Mouse (Mus musculus): ENCODE data around the gene Rab13. TPM values are rescaled to one million over a fixed set of nuclear protein-coding genes. Genes with fewer than 3 reads are reported as not detected.
"Not testable (repeated sequence)": the region's sequence is repeated elsewhere in the genome, so short reads cannot be mapped to it uniquely, and the experiment has no call there.

The Rab13 gene
- polyA plus RNA-seq, 1 experiment from 2014 or later, result 21.1 TPM

GRCm38 (mm10) chr3:90252659-90253058, 39.2 kb downstream of the Rab13 start:
- H3K4me2 ChIP-seq (ENCODE audit: low read depth, low read length); H3K9me3 ChIP-seq (replicated peaks; ENCODE audit: control insufficient read depth, low read length); H3K27me3 ChIP-seq (ENCODE audit: control insufficient read depth, insufficient read depth, low read length); H3K4me3 ChIP-seq (ENCODE audit: low read length); H3K9ac ChIP-seq (ENCODE audit: low read length); ATAC-seq (replicated peaks; ENCODE audit: extremely low read depth, insufficient read depth, low FRiP score); H3K27ac ChIP-seq (ENCODE audit: low read length): not testable (repeated sequence)
- Histone ChIP-seq H3K36me3 (ENCODE audit: control insufficient read depth, insufficient read depth) (peaks cover 15% of the 10 kb centered on the region), H3K4me1 (ENCODE audit: control insufficient read depth, insufficient read depth, low read length) (peaks cover 12% of the 10 kb centered on the region)
- 82% methylated on average over 2 of the region's 2 CpGs for WGBS

GRCm38 (mm10) chr3:90253174-90253573, 39.7 kb downstream of the Rab13 start:
- H3K4me2 ChIP-seq (ENCODE audit: low read depth, low read length); H3K9me3 ChIP-seq (replicated peaks; ENCODE audit: control insufficient read depth, low read length); H3K9ac ChIP-seq (ENCODE audit: low read length); H3K27ac ChIP-seq (ENCODE audit: low read length); ATAC-seq (replicated peaks; ENCODE audit: extremely low read depth, insufficient read depth, low FRiP score); H3K4me3 ChIP-seq (ENCODE audit: low read length); H3K27me3 ChIP-seq (ENCODE audit: control insufficient read depth, insufficient read depth, low read length): not testable (repeated sequence)
- H3K36me3 ChIP-seq (ENCODE audit: control insufficient read depth, insufficient read depth), result peaks cover 15% of the 10 kb centered on the region
- H3K4me1 ChIP-seq (ENCODE audit: control insufficient read depth, insufficient read depth, low read length), result peaks cover 12% of the 10 kb centered on the region
- 65% methylated on average over 1 of the region's 1 CpGs for WGBS

- H3K9me3 ChIP-seq (replicated peaks; ENCODE audit: control insufficient read depth, low read length), result no peaks in the 10 kb centered on the region
- H3K4me3 ChIP-seq (ENCODE audit: low read length), result peak within 1 kb of the TSS; percentile 89
- 1% methylated on average over 40 of the region's 40 CpGs for WGBS
- peaks cover 15% of the 10 kb centered on the region for H3K36me3 ChIP-seq (ENCODE audit: control insufficient read depth, insufficient read depth)
- peak; percentile 97 for ATAC-seq (replicated peaks; ENCODE audit: extremely low read depth, insufficient read depth, low FRiP score)
- H3K4me1 ChIP-seq (ENCODE audit: control insufficient read depth, insufficient read depth, low read length), result peaks cover 12% of the 10 kb centered on the region
- peak within 1 kb of the TSS; percentile 76 for H3K4me2 ChIP-seq (ENCODE audit: low read depth, low read length)
- H3K27me3 ChIP-seq (ENCODE audit: control insufficient read depth, insufficient read depth, low read length), result no peaks in the 10 kb centered on the region
- peak within 1 kb of the TSS; percentile 88 for H3K27ac ChIP-seq (ENCODE audit: low read length)
- H3K9ac ChIP-seq (ENCODE audit: low read length), result peak within 1 kb of the TSS; percentile 90
Measured at GRCm38 (mm10) chr3:90253653-90254418, 40.3 kb downstream of the Rab13 start, which contains the start of gene Crtc2. Crtc2 (plus strand) TSS chr3:90254163.

- Histone ChIP-seq H3K9me3 (replicated peaks; ENCODE audit: control insufficient read depth, low read length) (no peaks in the 10 kb centered on the region), H3K27ac (ENCODE audit: low read length) (peak overlapping the region; percentile 88), H3K36me3 (ENCODE audit: control insufficient read depth, insufficient read depth) (peaks cover 16% of the 10 kb centered on the region), H3K4me2 (ENCODE audit: low read depth, low read length) (peak overlapping the region; percentile 76), H3K27me3 (ENCODE audit: control insufficient read depth, insufficient read depth, low read length) (no peaks in the 10 kb centered on the region), H3K9ac (ENCODE audit: low read length) (peak overlapping the region; percentile 90), H3K4me1 (ENCODE audit: control insufficient read depth, insufficient read depth, low read length) (peaks cover 8% of the 10 kb centered on the region), H3K4me3 (ENCODE audit: low read length) (peak overlapping the region; percentile 89)
- peak; percentile 72 for ATAC-seq (replicated peaks; ENCODE audit: extremely low read depth, insufficient read depth, low FRiP score)
- 1% methylated on average over 41 of the region's 41 CpGs for WGBS
Measured at GRCm38 (mm10) chr3:90254419-90255193, 41.1 kb downstream of the Rab13 start.

GRCm38 (mm10) chr3:90255194-90255565, 41.7 kb downstream of the Rab13 start:
- no peaks in the 10 kb centered on the region for H3K9me3 ChIP-seq (replicated peaks; ENCODE audit: control insufficient read depth, low read length)
- peak overlapping the region; percentile 90 for H3K9ac ChIP-seq (ENCODE audit: low read length)
- peak overlapping the region; percentile 89 for H3K4me3 ChIP-seq (ENCODE audit: low read length)
- peak overlapping the region; percentile 76 for H3K4me2 ChIP-seq (ENCODE audit: low read depth, low read length)
- no peak overlapping the region for H3K27ac ChIP-seq (ENCODE audit: low read length)
- H3K27me3 ChIP-seq (ENCODE audit: control insufficient read depth, insufficient read depth, low read length), result no peaks in the 10 kb centered on the region
- 16% methylated on average over 2 of the region's 2 CpGs for WGBS
- no peak for ATAC-seq (replicated peaks; ENCODE audit: extremely low read depth, insufficient read depth, low FRiP score)
- peaks cover 8% of the 10 kb centered on the region for H3K4me1 ChIP-seq (ENCODE audit: control insufficient read depth, insufficient read depth, low read length)
- peaks cover 21% of the 10 kb centered on the region for H3K36me3 ChIP-seq (ENCODE audit: control insufficient read depth, insufficient read depth)

GRCm38 (mm10) chr3:90255784-90256353, 42.4 kb downstream of the Rab13 start:
- Histone ChIP-seq H3K9ac (ENCODE audit: low read length) (no peak overlapping the region), H3K36me3 (ENCODE audit: control insufficient read depth, insufficient read depth) (peaks cover 25% of the 10 kb centered on the region), H3K27ac (ENCODE audit: low read length) (no peak overlapping the region), H3K4me1 (ENCODE audit: control insufficient read depth, insufficient read depth, low read length) (peaks cover 8% of the 10 kb centered on the region), H3K9me3 (replicated peaks; ENCODE audit: control insufficient read depth, low read length) (no peaks in the 10 kb centered on the region), H3K4me3 (ENCODE audit: low read length) (no peak overlapping the region), H3K4me2 (ENCODE audit: low read depth, low read length) (no peak overlapping the region), H3K27me3 (ENCODE audit: control insufficient read depth, insufficient read depth, low read length) (no peaks in the 10 kb centered on the region)
- 89% methylated on average over 14 of the region's 14 CpGs for WGBS
- no peak for ATAC-seq (replicated peaks; ENCODE audit: extremely low read depth, insufficient read depth, low FRiP score)

- H3K27ac ChIP-seq (ENCODE audit: low read length), result no peak overlapping the region
- peaks cover 8% of the 10 kb centered on the region for H3K4me1 ChIP-seq (ENCODE audit: control insufficient read depth, insufficient read depth, low read length)
- WGBS, result 87% methylated on average over 19 of the region's 19 CpGs
- peaks cover 29% of the 10 kb centered on the region for H3K36me3 ChIP-seq (ENCODE audit: control insufficient read depth, insufficient read depth)
- no peak for ATAC-seq (replicated peaks; ENCODE audit: extremely low read depth, insufficient read depth, low FRiP score)
- no peak overlapping the region for H3K4me2 ChIP-seq (ENCODE audit: low read depth, low read length)
- no peak overlapping the region for H3K4me3 ChIP-seq (ENCODE audit: low read length)
- no peaks in the 10 kb centered on the region for H3K9me3 ChIP-seq (replicated peaks; ENCODE audit: control insufficient read depth, low read length)
- H3K27me3 ChIP-seq (ENCODE audit: control insufficient read depth, insufficient read depth, low read length), result no peaks in the 10 kb centered on the region
- H3K9ac ChIP-seq (ENCODE audit: low read length), result no peak overlapping the region
Measured at GRCm38 (mm10) chr3:90256731-90257530, 43.4 kb downstream of the Rab13 start.

- Histone ChIP-seq H3K27me3 (ENCODE audit: control insufficient read depth, insufficient read depth, low read length) (no peaks in the 10 kb centered on the region), H3K27ac (ENCODE audit: low read length) (no peak overlapping the region), H3K36me3 (ENCODE audit: control insufficient read depth, insufficient read depth) (peaks cover 38% of the 10 kb centered on the region), H3K9me3 (replicated peaks; ENCODE audit: control insufficient read depth, low read length) (no peaks in the 10 kb centered on the region), H3K4me2 (ENCODE audit: low read depth, low read length) (no peak overlapping the region), H3K4me1 (ENCODE audit: control insufficient read depth, insufficient read depth, low read length) (peaks cover 8% of the 10 kb centered on the region), H3K4me3 (ENCODE audit: low read length) (no peak overlapping the region), H3K9ac (ENCODE audit: low read length) (no peak overlapping the region)
- no peak for ATAC-seq (replicated peaks; ENCODE audit: extremely low read depth, insufficient read depth, low FRiP score)
- 91% methylated on average over 4 of the region's 4 CpGs for WGBS
Measured at GRCm38 (mm10) chr3:90258521-90258920, 45.0 kb downstream of the Rab13 start.

Measured in heart, embryonic 16.5 days (tissue).